Mouse (Mus musculus) small intestine, adult 2 months (tissue): Measurements from ENCODE around the gene Nlrp10. TPM values are rescaled to one million over a fixed set of nuclear protein-coding genes. Genes with fewer than 3 reads are reported as not detected.

Source experiments
- H3K27ac ChIP-seq: fragments of 200-500 bp; 2 replicates; pipeline ENCODE4 v1.5.1; 2012; ENCODE audit warnings: low read depth, low read length, control low read depth, inconsistent platforms; ENCODE audit not compliant: insufficient read depth
- H3K27me3 ChIP-seq: fragments of 200-500 bp; 2 replicates; pipeline ENCODE4 v1.6.1; 2012; ENCODE audit warnings: mild to moderate bottlenecking, moderate library complexity, low read length, inconsistent platforms; ENCODE audit not compliant: control insufficient read depth, insufficient read depth
- H3K36me3 ChIP-seq: fragments of 200-500 bp; 2 replicates; pipeline ENCODE4 v1.6.1; 2012; ENCODE audit warnings: mild to moderate bottlenecking, low read length, control low read depth, inconsistent platforms; ENCODE audit not compliant: control insufficient read depth, insufficient read depth
- H3K4me1 ChIP-seq: fragments of 200-500 bp; 2 replicates; pipeline ENCODE4 v1.6.1; 2012; ENCODE audit warnings: low read length, inconsistent platforms, mixed read lengths; ENCODE audit not compliant: control insufficient read depth, insufficient read depth, insufficient read length
- H3K4me3 ChIP-seq: fragments of 200-500 bp; 2 replicates; pipeline ENCODE4 v1.5.1; 2012; ENCODE audit warnings: low read depth, mild to moderate bottlenecking, control low read depth, inconsistent platforms, low read length, moderate library complexity
- CTCF ChIP-seq: fragments of 200-500 bp; IDR thresholded peaks from 2 replicates; pipeline ENCODE4 v1.5.1; 2012; ENCODE audit warnings: low read depth, mild to moderate bottlenecking, control low read depth, inconsistent platforms, low read length, moderate library complexity, mixed read lengths; ENCODE audit not compliant: insufficient replicate concordance, insufficient read length; ENCODE audit errors: extremely low read depth
- POLR2A ChIP-seq: fragments of 200-500 bp; IDR thresholded peaks from 2 replicates; pipeline ENCODE4 v1.6.1; 2012; ENCODE audit warnings: low read depth, mild to moderate bottlenecking, control low read depth, inconsistent platforms, low read length, moderate library complexity
- WGBS: fragments of 180-500 bp; shearing (Covaris S2); methylation state at CpG from one replicate; pipeline ENCODE4 v1.1.7; 2018; 5-methylcytosine and 5-hydroxymethylcytosine counted together
- polyA plus RNA-seq: library from polyadenylated mRNA; depleted of rRNA; stranded (reverse); fragments of >200 nt; gene quantifications from 2 replicates; pipeline ENCODE4 v1.2.3, GENCODE M21; 2012; rRNA removed

Gene Nlrp10
- polyA plus RNA-seq, 1 experiment = 0.03 TPM

DNA sequence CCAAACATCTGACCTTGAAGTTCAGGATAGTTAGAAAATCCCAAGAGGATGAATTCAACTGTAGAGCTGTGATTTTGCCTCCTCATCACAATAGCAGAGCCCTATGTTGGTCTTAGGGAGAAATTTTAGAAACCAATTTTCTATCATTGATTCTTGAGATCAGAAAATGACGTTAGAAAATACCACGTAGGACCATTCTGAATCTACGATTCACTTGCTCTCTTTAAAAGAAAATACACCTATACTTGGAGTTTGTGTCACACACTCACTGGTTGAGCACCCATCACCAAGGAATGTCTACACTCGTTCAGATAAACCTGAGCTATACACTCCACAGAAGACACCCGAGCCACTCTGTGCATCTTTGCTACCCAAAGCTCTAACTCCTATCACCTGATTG lies 35.7 kb downstream of the Nlrp10 start, which contains the start of gene Olfr519:
Gene Olfr519 (minus strand): TSS at position 101 of the 400 bp plus-strand sequence.
- no peaks in the 10 kb centered on the region for H3K4me1 ChIP-seq
- TF ChIP-seq CTCF (no peak), POLR2A (no peak)
- H3K36me3 ChIP-seq = no peaks in the 10 kb centered on the region
- no peaks in the 10 kb centered on the region for H3K27me3 ChIP-seq
- H3K4me3 ChIP-seq = no peak within 1 kb of the TSS
- H3K27ac ChIP-seq = no peak within 1 kb of the TSS
- 84% methylated on average over 5 of the region's 5 CpGs for WGBS

DNA sequence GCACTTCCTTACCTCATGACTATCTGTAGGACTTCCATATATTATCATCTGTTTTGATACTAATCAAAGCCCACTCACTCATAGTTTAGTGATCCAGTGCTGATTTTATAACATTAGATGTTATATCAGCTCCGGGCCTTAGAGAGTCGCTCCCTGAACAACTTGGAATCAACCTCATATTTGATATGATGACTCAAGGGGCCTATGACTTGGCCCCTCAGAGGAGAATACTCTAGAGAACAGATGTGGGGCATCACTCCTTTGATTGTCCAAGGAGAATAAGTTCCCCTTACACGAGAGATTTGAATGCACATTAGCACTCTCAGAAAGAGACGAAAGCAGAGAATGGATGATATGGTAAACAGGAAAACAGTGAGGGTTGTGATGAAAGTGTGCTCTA lies 45.1 kb downstream of the Nlrp10 start, which contains the start of gene Olfr518:
Gene Olfr518 (minus strand): TSS at position 101 of the 400 bp plus-strand sequence.
- WGBS = 76% methylated on average over 4 of the region's 4 CpGs
- Histone ChIP-seq H3K27me3 (no peaks in the 10 kb centered on the region), H3K27ac (no peak within 1 kb of the TSS), H3K4me3 (no peak within 1 kb of the TSS), H3K36me3 (no peaks in the 10 kb centered on the region), H3K4me1 (no peaks in the 10 kb centered on the region)
- no peak for TF ChIP-seq POLR2A
- no peak for TF ChIP-seq CTCF

DNA sequence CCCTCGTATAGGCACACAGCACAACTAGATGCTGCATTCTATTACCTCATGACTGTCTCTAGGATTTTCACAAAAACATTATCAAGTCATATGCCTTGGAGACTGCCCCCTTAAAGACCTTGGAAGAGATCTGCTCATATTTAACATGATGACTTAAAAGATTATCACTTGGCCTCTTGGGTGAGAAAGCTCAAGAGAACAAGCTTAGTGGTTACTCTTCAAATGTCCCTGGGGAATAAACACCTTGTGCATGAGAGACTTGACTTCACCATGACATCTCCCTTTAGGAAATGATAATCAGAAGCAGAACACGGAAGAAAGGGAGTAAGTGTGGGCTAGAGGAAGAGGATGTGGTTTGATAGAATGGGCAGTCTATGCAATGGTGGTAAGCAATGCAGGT lies 57.7 kb downstream of the Nlrp10 start, which contains the start of gene Olfr517:
Gene Olfr517 (minus strand): TSS at position 101 of the 400 bp plus-strand sequence.
- no peak within 1 kb of the TSS for H3K4me3 ChIP-seq
- WGBS = 63% methylated on average over 2 of the region's 2 CpGs
- H3K4me1 ChIP-seq = no peaks in the 10 kb centered on the region
- no peak within 1 kb of the TSS for H3K27ac ChIP-seq
- TF ChIP-seq CTCF (no peak), POLR2A (no peak)
- no peaks in the 10 kb centered on the region for H3K27me3 ChIP-seq
- H3K36me3 ChIP-seq = no peaks in the 10 kb centered on the region

Other genes with a start within 250 kb of the Nlrp10 start
- not detected in 2 replicates for gene Olfr512, start 216.9 kb downstream of the Nlrp10 start, polyA plus RNA-seq
- gene Olfr513, start 179.2 kb downstream of the Nlrp10 start, polyA plus RNA-seq = not detected in 2 replicates
- gene Olfr514, start 104.2 kb downstream of the Nlrp10 start, polyA plus RNA-seq = not detected in 2 replicates
- gene Olfr516, start 79.6 kb downstream of the Nlrp10 start, polyA plus RNA-seq = not detected in 2 replicates
- gene Olfr517, start 57.8 kb downstream of the Nlrp10 start, polyA plus RNA-seq = not detected in 2 replicates
- not detected in 2 replicates for gene Olfr518, start 45.2 kb downstream of the Nlrp10 start, polyA plus RNA-seq
- gene Olfr519, start 35.8 kb downstream of the Nlrp10 start, polyA plus RNA-seq = not detected in 2 replicates
- gene Eif3f, start 4.2 kb upstream of the Nlrp10 start, polyA plus RNA-seq = 132 and 223 TPM in 2 replicates
- gene Tub, start 20.2 kb upstream of the Nlrp10 start, polyA plus RNA-seq = 0.58 and 0.63 TPM in 2 replicates
- 0.41 and 0.67 TPM in 2 replicates for gene Ric3, start 153.2 kb upstream of the Nlrp10 start, polyA plus RNA-seq
- gene Lmo1, start 245.0 kb upstream of the Nlrp10 start, polyA plus RNA-seq = 0.44 and 1.8 TPM in 2 replicates